Mouse (Mus musculus) liver, embryonic 14.5 days (tissue): Measurements from ENCODE around the gene Tnfrsf9.

Experiments used
- CTCF ChIP-seq: IDR thresholded peaks from 2 replicates; pipeline ENCODE4 v1.5.1; 2016; ENCODE audit warnings: antibody characterized with exemption, low read depth, control low read depth
- EP300 ChIP-seq: IDR thresholded peaks from 2 replicates; pipeline ENCODE4 v1.6.1; 2016; ENCODE audit warnings: antibody characterized with exemption, low read depth

GRCm38 (mm10) chr4:150872139-150872651 lies 42.2 kb upstream of the Tnfrsf9 start:
- TF ChIP-seq CTCF (no peak), EP300 (no peak)
